Mouse (Mus musculus) liver, adult 2 months (tissue): ENCODE measurements around the gene Gm20388.

Experiments
- CTCF ChIP-seq: fragments of 200-500 bp; IDR thresholded peaks from 2 replicates; pipeline ENCODE4 v1.5.1; 2011; ENCODE audit warnings: low read depth, low read length, control low read depth
- POLR2A ChIP-seq: fragments of 200-500 bp; IDR thresholded peaks from 2 replicates; pipeline ENCODE4 v1.6.1; 2011; ENCODE audit warnings: low read length, control low read depth; ENCODE audit not compliant: insufficient read depth; ENCODE audit errors: extremely low read depth

GRCm38 (mm10) chr8:124066325-124067058 lies 4155.9 kb downstream of the Gm20388 start:
- TF ChIP-seq CTCF (no peak), POLR2A (no peak)
